Mouse (Mus musculus) midbrain, embryonic 14.5 days (tissue): ENCODE data around the gene Gsg1l. TPM values are rescaled to one million over a fixed set of nuclear protein-coding genes. Genes with fewer than 3 reads are reported as not detected.
A peak's percentile ranks its signal among the peaks of the same experiment; 100 is the strongest.

ENCODE experiments used
- ATAC-seq: fragments of 200-750 bp; cut with Nextera tagmentation; 2 replicates; pipeline ENCODE4 v1.8.0; 2017; ENCODE audit warnings: moderate number of reproducible peaks, moderate library complexity; ENCODE audit not compliant: low FRiP score, low TSS enrichment
- DNase-seq: peaks from one replicate; pipeline ENCODE4 v3.0.0-alpha.2; 2015
- H3K27ac ChIP-seq: fragments of 300-500 bp; sonication (generic); replicated peaks from 2 replicates; pipeline ENCODE4 v1.5.1; 2014; ENCODE audit warnings: mild to moderate bottlenecking, low read depth, low read length, moderate library complexity
- H3K27me3 ChIP-seq: fragments of 300-500 bp; sonication (generic); 2 replicates; pipeline ENCODE4 v1.6.1; 2014; ENCODE audit warnings: low read length, control low read depth, mixed read lengths; ENCODE audit not compliant: control insufficient read depth, insufficient read depth
- H3K36me3 ChIP-seq: fragments of 300-500 bp; sonication (generic); 2 replicates; pipeline ENCODE4 v1.6.1; 2014; ENCODE audit warnings: low read length, control low read depth; ENCODE audit not compliant: control insufficient read depth, insufficient read depth
- H3K4me1 ChIP-seq: fragments of 300-500 bp; sonication (generic); 2 replicates; pipeline ENCODE4 v1.6.1; 2014; ENCODE audit warnings: mild to moderate bottlenecking, antibody characterized with exemption, low read length, control low read depth; ENCODE audit not compliant: control insufficient read depth, insufficient read depth
- H3K4me2 ChIP-seq: fragments of 300-500 bp; sonication (generic); 2 replicates; pipeline ENCODE4 v1.6.1; 2014; ENCODE audit warnings: mild to moderate bottlenecking, low read length, moderate library complexity
- H3K4me3 ChIP-seq: fragments of 300-500 bp; sonication (generic); replicated peaks from 2 replicates; pipeline ENCODE4 v1.5.1; 2014; ENCODE audit warnings: low read depth, low read length
- H3K9ac ChIP-seq: fragments of 300-500 bp; sonication (generic); replicated peaks from 2 replicates; pipeline ENCODE4 v1.6.1; 2014; ENCODE audit warnings: mild to moderate bottlenecking, low read length, moderate library complexity
- H3K9me3 ChIP-seq: fragments of 300-500 bp; sonication (generic); 2 replicates; pipeline ENCODE4 v1.6.1; 2016; ENCODE audit warnings: low read length, control low read depth, mixed read lengths; ENCODE audit not compliant: control insufficient read depth
- WGBS: fragments of 180-500 bp; shearing (Covaris S2); extraction: QIAGEN DNeasy Blood & Tissue Kit; methylation state at CpG from one replicate; pipeline ENCODE4 v1.1.7; 2014; 5-methylcytosine and 5-hydroxymethylcytosine counted together
- polyA plus RNA-seq: library from polyadenylated mRNA; unstranded; fragments of >200 nt; fragmentation: Nextera tagmentation; extraction: Ambion mirVana; gene quantifications from 2 replicates; pipeline ENCODE4 v1.2.1, GENCODE M21; 2014

Gsg1l gene
- polyA plus RNA-seq, 1 experiment from 2014 or later: 9.6 TPM

GRCm38 (mm10) chr7:125973874-125974273 is 108.3 kb downstream of the Gsg1l start:
- no peak overlapping the region for H3K27ac ChIP-seq
- no peaks in the 10 kb centered on the region for H3K9me3 ChIP-seq
- no peak overlapping the region for H3K4me3 ChIP-seq
- ATAC-seq: no peak
- peaks cover 7% of the 10 kb centered on the region; the same call in 1 of the 2 replicates for H3K4me1 ChIP-seq
- no peaks in the 10 kb centered on the region for H3K27me3 ChIP-seq
- H3K4me2 ChIP-seq: no peak overlapping the region
- H3K9ac ChIP-seq: no peak overlapping the region
- 69% methylated on average over 4 of the region's 4 CpGs for WGBS
- H3K36me3 ChIP-seq: no peaks in the 10 kb centered on the region
- no peak for DNase-seq

GRCm38 (mm10) chr7:125972776-125973175 is 109.4 kb downstream of the Gsg1l start:
- H3K4me2 ChIP-seq: no peak overlapping the region
- 0 out of 2 replicates have a peak overlapping the region, but pooled peaks have one; percentile 27 for H3K27ac ChIP-seq
- DNase-seq: no peak
- H3K4me1 ChIP-seq: peaks cover 7% of the 10 kb centered on the region; the same call in 1 of the 2 replicates
- H3K27me3 ChIP-seq: no peaks in the 10 kb centered on the region
- H3K9ac ChIP-seq: no peak overlapping the region
- H3K4me3 ChIP-seq: no peak overlapping the region
- ATAC-seq: no peak
- 58% methylated on average over 6 of the region's 6 CpGs for WGBS
- no peaks in the 10 kb centered on the region for H3K9me3 ChIP-seq
- H3K36me3 ChIP-seq: no peaks in the 10 kb centered on the region

- H3K4me1 ChIP-seq: peaks cover 7% of the 10 kb centered on the region; the same call in 1 of the 2 replicates
- H3K36me3 ChIP-seq: no peaks in the 10 kb centered on the region
- ATAC-seq (no peak), DNase-seq (no peak)
- WGBS: 31% methylated on average over 7 of the region's 7 CpGs
- no peak overlapping the region for H3K27ac ChIP-seq
- H3K4me2 ChIP-seq: no peak overlapping the region
- H3K27me3 ChIP-seq: no peaks in the 10 kb centered on the region
- no peak overlapping the region for H3K4me3 ChIP-seq
- H3K9ac ChIP-seq: no peak overlapping the region
- no peaks in the 10 kb centered on the region for H3K9me3 ChIP-seq
Observed at GRCm38 (mm10) chr7:125972174-125972672, 110.0 kb downstream of the Gsg1l start.

GRCm38 (mm10) chr7:125969076-125969475 is 113.1 kb downstream of the Gsg1l start:
- H3K9me3 ChIP-seq: no peaks in the 10 kb centered on the region
- no peaks in the 10 kb centered on the region for H3K27me3 ChIP-seq
- WGBS: 72% methylated on average over 3 of the region's 3 CpGs
- ATAC-seq (no peak), DNase-seq (no peak)
- no peak overlapping the region for H3K27ac ChIP-seq
- H3K4me1 ChIP-seq: peaks cover 23% of the 10 kb centered on the region
- no peak overlapping the region for H3K4me3 ChIP-seq
- H3K4me2 ChIP-seq: no peak overlapping the region
- H3K36me3 ChIP-seq: no peaks in the 10 kb centered on the region
- H3K9ac ChIP-seq: no peak overlapping the region

- Histone ChIP-seq H3K27ac (peak overlapping the region; percentile 63; the same call in 1 of the 2 replicates), H3K4me2 (peak overlapping the region; percentile 25; the same call in 1 of the 2 replicates)
Observed at GRCm38 (mm10) chr7:125966402-125967261, 115.6 kb downstream of the Gsg1l start.

GRCm38 (mm10) chr7:125964087-125964607 is 118.1 kb downstream of the Gsg1l start:
- no peaks in the 10 kb centered on the region for H3K36me3 ChIP-seq
- DNase-seq (no peak), ATAC-seq (no peak)
- H3K9ac ChIP-seq: no peak overlapping the region
- WGBS: 49% methylated on average over 8 of the region's 8 CpGs
- H3K4me1 ChIP-seq: peaks cover 16% of the 10 kb centered on the region
- no peaks in the 10 kb centered on the region for H3K9me3 ChIP-seq
- no peak overlapping the region for H3K27ac ChIP-seq
- H3K4me2 ChIP-seq: no peak overlapping the region
- no peaks in the 10 kb centered on the region for H3K27me3 ChIP-seq
- H3K4me3 ChIP-seq: no peak overlapping the region

More at GRCm38 (mm10) chr7:125966402-125967261, 115.6 kb downstream of the Gsg1l start:
- no peaks in the 10 kb centered on the region for H3K36me3 ChIP-seq
- H3K9ac ChIP-seq: 0 out of 2 replicates have a peak overlapping the region, but pooled peaks have one; percentile 14
- DNase-seq (peak; percentile 65), ATAC-seq (peak; percentile 62; the same call in 1 of the 2 replicates)
- no peak overlapping the region for H3K4me3 ChIP-seq
- WGBS: 23% methylated on average over 16 of the region's 16 CpGs
- H3K27me3 ChIP-seq: no peaks in the 10 kb centered on the region
- no peaks in the 10 kb centered on the region for H3K9me3 ChIP-seq
- peaks cover 16% of the 10 kb centered on the region for H3K4me1 ChIP-seq

- Histone ChIP-seq H3K27me3 (no peaks in the 10 kb centered on the region), H3K9ac (no peak overlapping the region), H3K4me3 (no peak overlapping the region), H3K4me1 (peaks cover 9% of the 10 kb centered on the region; the same call in 1 of the 2 replicates), H3K27ac (no peak overlapping the region), H3K4me2 (no peak overlapping the region), H3K36me3 (no peaks in the 10 kb centered on the region), H3K9me3 (no peaks in the 10 kb centered on the region)
- WGBS: 57% methylated on average over 17 of the region's 18 CpGs
- ATAC-seq (no peak), DNase-seq (no peak)
Observed at GRCm38 (mm10) chr7:125959294-125960048, 122.7 kb downstream of the Gsg1l start.

- no peak overlapping the region for H3K4me3 ChIP-seq
- ATAC-seq (no peak), DNase-seq (no peak)
- no peaks in the 10 kb centered on the region for H3K36me3 ChIP-seq
- WGBS: 96% methylated on average over 5 of the region's 5 CpGs
- no peaks in the 10 kb centered on the region for H3K27me3 ChIP-seq
- H3K4me1 ChIP-seq: 0 out of 2 replicates have a peak, but pooled peaks cover 9% of the 10 kb centered on the region
- H3K27ac ChIP-seq: no peak overlapping the region
- no peak overlapping the region for H3K4me2 ChIP-seq
- H3K9me3 ChIP-seq: no peaks in the 10 kb centered on the region
- H3K9ac ChIP-seq: no peak overlapping the region
Observed at GRCm38 (mm10) chr7:125958856-125959255, 123.4 kb downstream of the Gsg1l start.
